Mouse (Mus musculus) heart, adult 2 months (tissue): Measurements from ENCODE around the gene Wdr70.

Experiments used
- EP300 ChIP-seq: fragments of 200-500 bp; IDR thresholded peaks from 2 replicates; pipeline ENCODE4 v1.6.1; 2011; ENCODE audit warnings: low read depth, low read length, control low read depth; ENCODE audit not compliant: insufficient read depth
- POLR2A ChIP-seq: fragments of 200-500 bp; IDR thresholded peaks from 2 replicates; pipeline ENCODE4 v1.6.1; 2011; ENCODE audit warnings: mild to moderate bottlenecking, low read depth, low read length, control low read depth; ENCODE audit not compliant: insufficient read depth

GRCm38 (mm10) chr15:7987374-7987773 lies 111.6 kb downstream of the Wdr70 start:
- TF ChIP-seq POLR2A (no peak), EP300 (no peak)
